Mouse (Mus musculus) thymus, postnatal 4 days (tissue): ENCODE measurements at regions not wholly inside any gene's neighbourhood (a gene's known extent, or its start where the extent isn't known, plus 50 kb on each side); places are given as distances from the start of the nearest gene placed in this dataset.

Experiments used
- DNase-seq: peaks from one replicate; pipeline ENCODE4 v3.0.0; 2021

- DNase-seq: no peak
Observed at GRCm38 (mm10) chr17:3248875-3249274, 77.5 kb upstream of the Tiam2 start.

GRCm38 (mm10) chr17:3249320-3249719 is 77.1 kb upstream of the Tiam2 start:
- no peak for DNase-seq

GRCm38 (mm10) chr17:3251176-3251575 is 75.2 kb upstream of the Tiam2 start:
- no peak for DNase-seq

- no peak for DNase-seq
Observed at GRCm38 (mm10) chr17:3251966-3252365, 74.4 kb upstream of the Tiam2 start.

- DNase-seq: peak; percentile 76
Observed at GRCm38 (mm10) chr17:3253508-3254176, 72.7 kb upstream of the Tiam2 start.

GRCm38 (mm10) chr17:3256765-3257164 is 69.6 kb upstream of the Tiam2 start:
- DNase-seq: no peak

GRCm38 (mm10) chr17:3258811-3259510 is 67.4 kb upstream of the Tiam2 start:
- DNase-seq: no peak

- DNase-seq: no peak
Observed at GRCm38 (mm10) chr17:3260796-3261195, 65.6 kb upstream of the Tiam2 start.

- DNase-seq: peak; percentile 87
Observed at GRCm38 (mm10) chr17:3273108-3274091, 53.0 kb upstream of the Tiam2 start.

- DNase-seq: no peak
Observed at GRCm38 (mm10) chr17:3274449-3275285, 51.7 kb upstream of the Tiam2 start.
